Mouse (Mus musculus): ENCODE results near the gene Ampd2.

- TF ChIP-seq CTCF (IDR thresholded peaks at IDR 0.05): no peak
- no peak for TF ChIP-seq EP300 (IDR thresholded peaks at IDR 0.05)
Measured at GRCm38 (mm10) chr3:108083904-108084407, 2.5 kb downstream of the Ampd2 start.
